Mouse (Mus musculus) lung, adult 2 months (tissue): ENCODE results near the gene Slc24a5.

Source experiments
- CTCF ChIP-seq: fragments of 200-500 bp; IDR thresholded peaks from 2 replicates; pipeline ENCODE4 v1.5.1; 2011; ENCODE audit warnings: mild to moderate bottlenecking, low read length, control low read depth; ENCODE audit not compliant: insufficient read depth
- POLR2A ChIP-seq: fragments of 200-500 bp; IDR thresholded peaks from 2 replicates; pipeline ENCODE4 v1.6.1; 2011; ENCODE audit warnings: low read depth, mild to moderate bottlenecking, control low read depth, low read length, borderline replicate concordance; ENCODE audit errors: extremely low read depth

GRCm38 (mm10) chr2:125134113-125134512 lies 66.2 kb downstream of the Slc24a5 start:
- TF ChIP-seq POLR2A (no peak), CTCF (no peak)
